Mouse (Mus musculus) brain, embryonic 14.5 days (tissue): ENCODE measurements around the gene Vax1. TPM values are rescaled to one million over a fixed set of nuclear protein-coding genes. Genes with fewer than 3 reads are reported as not detected.

Source experiments
- DNase-seq: peaks from one replicate; pipeline ENCODE4 v3.0.0-alpha.2; 2011; ENCODE audit warnings: low read depth
- CTCF ChIP-seq: fragments of 200-500 bp; IDR thresholded peaks from 2 replicates; pipeline ENCODE4 v1.5.1; 2012; ENCODE audit warnings: inconsistent platforms, mild to moderate bottlenecking, moderate library complexity, borderline replicate concordance; ENCODE audit not compliant: insufficient read depth, insufficient read length; ENCODE audit errors: extremely low read depth
- POLR2A ChIP-seq: fragments of 200-500 bp; IDR thresholded peaks from 2 replicates; pipeline ENCODE4 v1.6.1; 2012; ENCODE audit warnings: mild to moderate bottlenecking, inconsistent platforms, borderline replicate concordance; ENCODE audit not compliant: poor library complexity, insufficient read depth, insufficient read length, severe bottlenecking; ENCODE audit errors: extremely low read depth
- polyA plus RNA-seq: library from polyadenylated mRNA; depleted of rRNA; stranded (reverse); fragments of >200 nt; gene quantifications from 2 replicates; pipeline ENCODE4 v1.2.3, GENCODE M21; 2012; rRNA removed

Gene Vax1
- polyA plus RNA-seq, 1 experiment: 10.5 TPM

DNA sequence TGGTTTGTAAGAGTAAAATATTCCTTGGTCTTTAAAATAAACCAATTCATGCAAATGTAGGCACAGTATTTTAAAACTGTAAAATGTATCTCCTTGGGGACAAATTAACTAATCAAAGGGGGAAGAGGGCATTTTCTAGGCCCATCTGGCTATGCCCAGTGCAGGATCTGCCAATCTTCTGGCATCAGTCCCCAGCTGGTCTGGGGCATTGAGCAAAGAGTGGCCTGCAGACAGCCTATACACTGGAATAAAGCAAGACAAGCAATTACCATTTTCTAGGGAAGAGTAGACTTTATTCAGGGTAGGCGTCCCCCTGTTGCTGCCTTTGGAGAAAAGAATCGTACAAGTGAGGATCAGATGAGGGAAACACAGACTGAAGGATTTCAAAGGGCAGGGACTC, 40.2 kb downstream of the Vax1 start:
- TF ChIP-seq CTCF (no peak), POLR2A (no peak)
- peak; percentile 68 for DNase-seq

DNA sequence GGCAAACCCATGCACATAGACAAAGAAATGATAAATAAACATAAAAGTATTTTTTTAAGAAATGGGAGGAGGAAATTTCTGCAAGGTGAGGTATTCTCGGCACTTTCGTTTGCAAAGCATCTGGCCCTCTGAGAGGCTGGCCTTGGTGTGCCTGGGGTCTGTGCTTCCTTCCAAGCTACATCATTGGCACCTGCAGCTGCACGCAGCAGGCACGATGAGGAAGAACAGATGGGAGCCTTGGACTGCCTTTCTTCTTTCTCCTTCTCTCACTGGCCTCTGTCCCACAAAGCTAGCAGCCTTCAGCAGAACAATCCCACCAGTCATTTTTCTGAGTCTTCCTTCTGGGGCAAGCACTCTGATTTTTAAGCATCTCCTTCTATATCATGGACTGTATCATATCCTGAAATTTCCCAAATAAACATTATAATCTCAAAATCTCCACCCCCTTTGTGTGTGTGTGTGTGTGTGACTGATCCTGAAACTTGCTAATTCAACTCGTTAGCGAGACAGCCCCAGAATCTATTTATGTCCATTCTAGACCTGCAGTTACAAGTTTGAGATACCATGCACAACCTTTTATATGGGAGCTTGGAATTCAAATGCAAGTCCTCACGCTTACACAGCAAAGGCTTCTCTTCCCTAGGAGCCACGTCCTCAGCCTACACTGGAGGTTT, 41.2 kb downstream of the Vax1 start:
- TF ChIP-seq POLR2A (no peak), CTCF (no peak)
- DNase-seq: peak; percentile 68

DNA sequence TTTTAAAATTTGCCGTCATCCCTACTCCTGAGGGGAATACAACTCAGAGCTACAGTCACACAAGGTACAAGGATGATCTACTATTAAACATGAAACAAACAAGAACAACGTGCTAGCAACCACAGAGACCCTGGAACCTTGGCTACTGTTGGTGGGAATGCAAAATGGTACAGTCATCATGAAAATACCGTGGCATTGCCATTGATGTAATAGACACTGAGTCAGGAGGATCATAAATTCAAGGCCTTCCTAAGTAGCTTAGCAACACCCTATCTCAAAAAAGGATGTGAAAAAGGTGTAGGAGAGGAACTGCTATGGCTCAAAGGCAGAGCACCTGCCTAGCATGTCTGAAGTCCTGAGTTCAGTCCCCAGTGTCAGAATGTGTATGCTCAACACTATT, 42.4 kb downstream of the Vax1 start:
- no peak for DNase-seq
- TF ChIP-seq CTCF (no peak), POLR2A (no peak)

Other genes starting within 250 kb of the Vax1 start
- 1.5 and 1.6 TPM in 2 replicates for gene Eno4, start 226.6 kb downstream of the Vax1 start, polyA plus RNA-seq
- 46.8 and 64.6 TPM in 2 replicates for gene Hspa12a, start 226.4 kb downstream of the Vax1 start, polyA plus RNA-seq
- 46.4 and 51.1 TPM in 2 replicates for gene Shtn1, start 94.0 kb downstream of the Vax1 start, polyA plus RNA-seq
- not detected in 2 replicates for gene Kcnk18, start 49.2 kb upstream of the Vax1 start, polyA plus RNA-seq
- 26.1 and 37.8 TPM in 2 replicates for gene Slc18a2, start 90.8 kb upstream of the Vax1 start, polyA plus RNA-seq
- 137 and 205 TPM in 2 replicates for gene Rps12-ps3, start 152.2 kb upstream of the Vax1 start, polyA plus RNA-seq
- 10.9 and 18.8 TPM in 2 replicates for gene Pdzd8, start 175.7 kb upstream of the Vax1 start, polyA plus RNA-seq